Mouse (Mus musculus): Measurements from ENCODE around the gene Akt1s1.

- TF ChIP-seq FLI1 (IDR thresholded peaks at IDR 0.05; ENCODE audit: low read length) (no peak), GATA1 (IDR thresholded peaks at IDR 0.05; ENCODE audit: borderline replicate concordance, low read length) (no peak)
These were observed 4.3 kb downstream of the Akt1s1 start for GRCm38 (mm10) chr7:44853065-44853464.

Measured in megakaryocyte, embryonic 14.5 days (primary cell).